Comparison of ENCODE assay signal across 7 mouse cellular contexts in the genomic region with DNA sequence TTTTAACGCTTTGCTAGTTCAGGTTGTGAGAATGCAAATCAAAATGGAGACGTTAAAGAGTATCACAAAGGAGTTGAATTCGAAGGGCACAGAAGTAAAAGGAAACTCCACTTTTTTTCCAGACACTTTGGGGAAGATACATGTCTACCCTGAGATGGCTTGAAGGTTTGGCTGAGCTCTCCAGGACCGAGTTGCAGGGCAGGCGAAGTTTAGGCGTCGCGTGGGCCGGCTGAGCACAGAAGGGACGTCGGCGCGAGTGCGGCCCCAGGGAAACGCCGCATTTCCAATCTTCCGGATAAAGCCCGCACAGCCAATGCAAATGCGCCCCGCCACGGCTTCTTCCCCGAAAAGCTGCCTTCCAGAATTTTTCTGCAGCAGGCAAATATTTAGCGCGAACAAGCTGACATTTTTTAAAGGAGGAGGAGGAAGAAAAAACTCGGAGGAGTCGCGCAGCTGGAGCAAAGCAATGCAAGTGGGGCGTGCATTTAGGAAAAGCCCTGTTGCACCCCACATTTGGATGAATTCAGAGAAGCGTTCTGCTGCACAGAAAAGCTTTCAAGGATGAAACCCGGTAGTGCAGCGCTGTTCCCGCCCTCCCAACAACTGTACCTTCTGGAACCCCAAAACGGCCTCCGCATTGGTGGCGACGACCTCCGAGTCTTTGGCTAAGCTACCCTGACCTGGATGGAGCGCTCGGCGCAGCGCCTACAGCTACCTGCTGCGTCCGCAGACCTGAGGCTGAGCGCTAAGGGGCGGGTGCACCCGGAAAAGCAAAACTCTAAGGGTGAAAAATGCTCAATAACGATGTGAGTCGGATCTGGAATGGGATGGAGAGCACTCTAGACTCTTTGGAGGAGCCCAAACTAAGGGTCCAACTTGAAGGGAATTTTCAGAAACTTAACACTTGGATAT. TPM values are rescaled to one million over a fixed set of nuclear protein-coding genes. Genes with fewer than 3 reads are reported as not detected.
DNase-seq lines count a peak whose midpoint lies in the region; ATAC-seq and TF ChIP-seq lines count a peak whose summit lies in the region.

No protein-coding gene starts in this region.

- peak overlapping the region; percentile 47 for H3K4me2 ChIP-seq in lung, embryonic 16.5 days (ENCODE audit: low read depth, low read length)
- peak overlapping the region; percentile 55 for H3K4me2 ChIP-seq in intestine, embryonic 14.5 days (ENCODE audit: low read length)
- H3K4me2 ChIP-seq in neural tube, embryonic 13.5 days: peak overlapping the region; percentile 45

- H3K9ac ChIP-seq in lung, embryonic 16.5 days (ENCODE audit: low read length): peak overlapping the region; percentile 22
- H3K9ac ChIP-seq in intestine, embryonic 14.5 days (ENCODE audit: low read length): peak overlapping the region; percentile 65
- H3K9ac ChIP-seq in neural tube, embryonic 13.5 days: no peak overlapping the region

- no peaks in the 10 kb centered on the region for H3K9me3 ChIP-seq in lung, embryonic 16.5 days (ENCODE audit: control insufficient read depth, low read length)
- no peaks in the 10 kb centered on the region for H3K9me3 ChIP-seq in intestine, embryonic 14.5 days (ENCODE audit: control insufficient read depth, low read length)
- no peaks in the 10 kb centered on the region for H3K9me3 ChIP-seq in neural tube, embryonic 13.5 days

- 0 out of 2 replicates have a peak, but pooled peaks have one; percentile 42 for ATAC-seq in lung, embryonic 16.5 days (ENCODE audit: low read depth)
- no peak for ATAC-seq in intestine, embryonic 14.5 days (replicated peaks; ENCODE audit: low FRiP score, low TSS enrichment, low read depth)
- no peak for ATAC-seq in neural tube, embryonic 13.5 days (ENCODE audit: low read depth)
- no peak for ATAC-seq in granulocyte monocyte progenitor cell, adult 5-6 weeks (replicated peaks; ENCODE audit: poor library complexity, severe bottlenecking)

- no peak for DNase-seq in lung, adult 18-20 months
- peak; percentile 81 for DNase-seq in intestine, embryonic 14.5 days (ENCODE audit: low spot score)
- no peak for DNase-seq in frontal cortex, postnatal 14 days (ENCODE audit: low spot score in 2 of 2)

- H3K4me3 ChIP-seq in lung, embryonic 16.5 days (ENCODE audit: low read length): peak overlapping the region; percentile 36
- peak overlapping the region; percentile 17 for H3K4me3 ChIP-seq in embryonic fibroblast, embryonic 13.5 days (ENCODE audit: insufficient read depth, low read length)
- H3K4me3 ChIP-seq in intestine, embryonic 14.5 days (ENCODE audit: low read depth, low read length): peak overlapping the region; percentile 54
- peak overlapping the region; percentile 19 for H3K4me3 ChIP-seq in neural tube, embryonic 13.5 days

- WGBS in lung, embryonic 16.5 days: under 1% methylated on average over 48 of the region's 48 CpGs
- under 1% methylated on average over 48 of the region's 48 CpGs for WGBS in intestine, embryonic 14.5 days
- WGBS in neural tube, embryonic 13.5 days: under 1% methylated on average over 48 of the region's 48 CpGs

- no peaks in the 10 kb centered on the region for H3K4me1 ChIP-seq in lung, embryonic 16.5 days (replicated peaks; ENCODE audit: control insufficient read depth, insufficient read depth, low read length)
- H3K4me1 ChIP-seq in embryonic fibroblast, embryonic 13.5 days (ENCODE audit: control insufficient read depth, insufficient read depth, low read length): no peaks in the 10 kb centered on the region; the same call in 1 of the 2 replicates
- H3K4me1 ChIP-seq in intestine, embryonic 14.5 days (replicated peaks; ENCODE audit: control insufficient read depth, insufficient read depth, low read length): no peaks in the 10 kb centered on the region
- peaks cover 37% of the 10 kb centered on the region for H3K4me1 ChIP-seq in neural tube, embryonic 13.5 days (replicated peaks)

- H3K27ac ChIP-seq in lung, embryonic 16.5 days (ENCODE audit: low read length): peak overlapping the region; percentile 24; the same call in 1 of the 2 replicates
- H3K27ac ChIP-seq in embryonic fibroblast, embryonic 13.5 days (ENCODE audit: insufficient read depth, low read length): no peak overlapping the region
- H3K27ac ChIP-seq in intestine, embryonic 14.5 days (ENCODE audit: low read depth): peak overlapping the region; percentile 88
- no peak overlapping the region for H3K27ac ChIP-seq in neural tube, embryonic 13.5 days (replicated peaks)

- TF ChIP-seq POLR2A in embryonic fibroblast, embryonic 13.5 days (IDR thresholded peaks at IDR 0.05; ENCODE audit: low read depth, low read length): no peak

- peaks cover 42% of the 10 kb centered on the region for H3K27me3 ChIP-seq in lung, embryonic 16.5 days (ENCODE audit: control insufficient read depth, insufficient read depth, low read depth, low read length)
- peaks cover 52% of the 10 kb centered on the region for H3K27me3 ChIP-seq in intestine, embryonic 14.5 days (replicated peaks; ENCODE audit: control insufficient read depth, insufficient read depth, low read length)
- peaks cover 81% of the 10 kb centered on the region for H3K27me3 ChIP-seq in neural tube, embryonic 13.5 days

- no peak for TF ChIP-seq CTCF in embryonic fibroblast, embryonic 13.5 days (IDR thresholded peaks at IDR 0.05; ENCODE audit: borderline replicate concordance, insufficient read depth, low read length)

- H3K36me3 ChIP-seq in lung, embryonic 16.5 days (ENCODE audit: control insufficient read depth, insufficient read depth, low read length): no peaks in the 10 kb centered on the region
- H3K36me3 ChIP-seq in intestine, embryonic 14.5 days (ENCODE audit: control insufficient read depth, insufficient read depth, low read length): no peaks in the 10 kb centered on the region
- H3K36me3 ChIP-seq in neural tube, embryonic 13.5 days: no peaks in the 10 kb centered on the region

RNA-seq across cellular contexts. Expression of gene Hpse2, which starts 1.9 kb away (rescaled TPM):
- polyA plus RNA-seq in lung, embryonic 16.5 days (2015; fragmentation: Nextera tagmentation; extraction: Ambion mirVana): 6.0 and 6.3 TPM in 2 replicates
- 0.18 and 1.6 TPM in 2 replicates for polyA plus RNA-seq in embryonic fibroblast, embryonic 13.5 days (2011; ENCODE audit: insufficient read length, low read depth, missing spikeins)
- 20.3 and 24.2 TPM in 2 replicates for polyA plus RNA-seq in intestine, embryonic 14.5 days (2014; fragmentation: Nextera tagmentation; extraction: Ambion mirVana)
- 0.08 and 0.43 TPM in 2 replicates for polyA plus RNA-seq in neural tube, embryonic 13.5 days (2015; fragmentation: Nextera tagmentation; extraction: Ambion mirVana)
- not detected in 2 replicates for total RNA-seq in granulocyte monocyte progenitor cell, adult 5-6 weeks (2014; fragmentation: Nextera tagmentation)
- total RNA-seq in granulocyte monocyte progenitor cell, adult 5-6 weeks (2017): not detected in 2 replicates

RNA-seq across cellular contexts. Expression of gene Cnnm1, which starts 53.9 kb away (rescaled TPM):
- polyA plus RNA-seq in lung, embryonic 16.5 days (2015; fragmentation: Nextera tagmentation; extraction: Ambion mirVana): 0.08 and 0.09 TPM in 2 replicates
- not detected in 2 replicates for polyA plus RNA-seq in embryonic fibroblast, embryonic 13.5 days (2011; ENCODE audit: insufficient read length, low read depth, missing spikeins)
- 0.45 and 0.98 TPM in 2 replicates for polyA plus RNA-seq in intestine, embryonic 14.5 days (2014; fragmentation: Nextera tagmentation; extraction: Ambion mirVana)
- 1.3 TPM in 2 replicates for polyA plus RNA-seq in neural tube, embryonic 13.5 days (2015; fragmentation: Nextera tagmentation; extraction: Ambion mirVana)
- total RNA-seq in granulocyte monocyte progenitor cell, adult 5-6 weeks (2014; fragmentation: Nextera tagmentation): not detected in 2 replicates
- not detected in 2 replicates for total RNA-seq in granulocyte monocyte progenitor cell, adult 5-6 weeks (2017)

Comparison
In these comparisons a context has a peak if more than half of its experiments do, and no peak if none do; other contexts are left out.
1. H3K27ac ChIP-seq: peak in lung, embryonic 16.5 days (single experiment) and intestine, embryonic 14.5 days (single experiment); none in embryonic fibroblast, embryonic 13.5 days (single experiment) and neural tube, embryonic 13.5 days (single experiment).
2. Peak in every context shown above with its lines, with median percentiles within 50 percentile points of each other: H3K4me2 ChIP-seq and H3K4me3 ChIP-seq.